28 mouse cellular contexts compared by ENCODE assay signal in the genomic region with DNA sequence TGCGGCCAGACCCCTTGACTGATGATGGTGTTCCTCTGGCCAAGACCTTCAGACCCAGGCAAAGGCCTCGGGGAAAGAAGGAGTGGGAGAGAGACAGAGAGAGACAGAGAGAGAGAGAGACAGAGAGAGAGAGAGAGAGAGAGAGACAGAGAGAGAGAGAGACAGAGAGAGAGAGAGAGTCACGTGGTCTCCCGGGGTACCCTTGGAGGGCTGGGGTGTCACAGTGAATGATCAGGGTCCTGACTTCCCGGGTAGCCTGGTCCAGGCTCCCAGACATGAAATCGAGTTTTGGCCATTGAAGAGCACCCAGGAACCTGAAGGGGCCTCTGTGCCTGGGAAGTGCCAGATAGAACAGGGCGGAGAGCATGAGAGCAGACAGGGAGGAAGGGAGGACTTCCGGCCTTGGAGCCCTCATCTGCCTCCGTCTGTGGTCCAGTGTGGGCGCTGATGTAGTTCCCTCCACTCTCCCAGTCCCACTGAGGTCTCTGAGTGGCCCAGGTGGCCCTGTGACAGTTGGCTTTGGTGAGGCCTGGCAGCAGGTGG. TPM values are rescaled to one million over a fixed set of nuclear protein-coding genes. Genes with fewer than 3 reads are reported as not detected.
DNase-seq lines count a peak whose midpoint lies in the region; ATAC-seq and TF ChIP-seq lines count a peak whose summit lies in the region.
"Had no signal": no experiment of that assay in that cellular context is flagged by ENCODE, and none has a peak within 500 bp of the region (broad histone marks: within the 10 kb centered on the region; RNA-seq: fewer than 3 reads in every experiment).

No protein-coding gene starts in this region.

- no peak overlapping the region for H3K4me2 ChIP-seq in heart, embryonic 12.5 days
- no peak overlapping the region for H3K4me2 ChIP-seq in midbrain, postnatal 0 days (ENCODE audit: low read depth, low read length, poor library complexity, severe bottlenecking)
- H3K4me2 ChIP-seq in hindbrain, embryonic 13.5 days = no peak overlapping the region
- no peak overlapping the region for H3K4me2 ChIP-seq in midbrain, embryonic 15.5 days
- H3K4me2 ChIP-seq: intestine, embryonic 15.5 days had no signal

- peaks cover 3% of the 10 kb centered on the region; the same call in 1 of the 2 replicates for H3K36me3 ChIP-seq in heart, embryonic 12.5 days
- peaks cover 88% of the 10 kb centered on the region for H3K36me3 ChIP-seq in midbrain, embryonic 10.5 days
- H3K36me3 ChIP-seq in midbrain, postnatal 0 days (ENCODE audit: insufficient read depth, low read length) = peaks cover 40% of the 10 kb centered on the region
- H3K36me3 ChIP-seq in hindbrain, embryonic 13.5 days = peaks cover 52% of the 10 kb centered on the region
- peaks cover 9% of the 10 kb centered on the region; the same call in 1 of the 2 replicates for H3K36me3 ChIP-seq in midbrain, embryonic 15.5 days (replicated peaks)

- no peaks in the 10 kb centered on the region for H3K9me3 ChIP-seq in heart, embryonic 12.5 days (replicated peaks)
- H3K9me3 ChIP-seq in midbrain, embryonic 10.5 days (replicated peaks) = no peaks in the 10 kb centered on the region
- no peaks in the 10 kb centered on the region for H3K9me3 ChIP-seq in midbrain, postnatal 0 days (ENCODE audit: low read length)
- H3K9me3 ChIP-seq in hindbrain, embryonic 13.5 days = no peaks in the 10 kb centered on the region
- H3K9me3 ChIP-seq in midbrain, embryonic 15.5 days = no peaks in the 10 kb centered on the region
- H3K9me3 ChIP-seq: intestine, embryonic 15.5 days had no signal

- H3K4me1 ChIP-seq in heart, embryonic 12.5 days (replicated peaks) = peaks cover 28% of the 10 kb centered on the region
- peaks cover 39% of the 10 kb centered on the region for H3K4me1 ChIP-seq in midbrain, embryonic 10.5 days
- no peaks in the 10 kb centered on the region for H3K4me1 ChIP-seq in midbrain, postnatal 0 days (ENCODE audit: insufficient read depth, low read length)
- H3K4me1 ChIP-seq in hindbrain, embryonic 13.5 days (replicated peaks) = peaks cover 30% of the 10 kb centered on the region
- peaks cover 30% of the 10 kb centered on the region for H3K4me1 ChIP-seq in midbrain, embryonic 15.5 days

- peaks cover 16% of the 10 kb centered on the region for H3K27me3 ChIP-seq in heart, embryonic 12.5 days (replicated peaks)
- H3K27me3 ChIP-seq in midbrain, embryonic 10.5 days (ENCODE audit: low read depth, poor library complexity, severe bottlenecking) = no peaks in the 10 kb centered on the region
- no peaks in the 10 kb centered on the region for H3K27me3 ChIP-seq in midbrain, postnatal 0 days (ENCODE audit: insufficient read depth, low read length)
- H3K27me3 ChIP-seq in hindbrain, embryonic 13.5 days = no peaks in the 10 kb centered on the region
- H3K27me3 ChIP-seq in midbrain, embryonic 15.5 days (replicated peaks) = no peaks in the 10 kb centered on the region
- H3K27me3 ChIP-seq: intestine, embryonic 15.5 days had no signal

- H3K9ac ChIP-seq in heart, embryonic 12.5 days = no peak overlapping the region
- no peak overlapping the region for H3K9ac ChIP-seq in midbrain, postnatal 0 days (replicated peaks; ENCODE audit: low read length, poor library complexity, severe bottlenecking)
- H3K9ac ChIP-seq in hindbrain, embryonic 13.5 days = no peak overlapping the region
- H3K9ac ChIP-seq in midbrain, embryonic 15.5 days = no peak overlapping the region
- H3K9ac ChIP-seq: intestine, embryonic 15.5 days; liver, embryonic 14.5 days had no signal

- H3K27ac ChIP-seq in heart, embryonic 12.5 days (ENCODE audit: poor library complexity, severe bottlenecking) = peak overlapping the region; percentile 17; the same call in 1 of the 2 replicates
- H3K27ac ChIP-seq in midbrain, embryonic 10.5 days (replicated peaks) = peak overlapping the region; percentile 17; the same call in 1 of the 2 replicates
- no peak overlapping the region for H3K27ac ChIP-seq in midbrain, postnatal 0 days (ENCODE audit: low read depth, low read length)
- H3K27ac ChIP-seq in hindbrain, embryonic 13.5 days = 0 out of 2 replicates have a peak overlapping the region, but pooled peaks have one; percentile 80
- H3K27ac ChIP-seq in midbrain, embryonic 15.5 days = peak overlapping the region; percentile 77; the same call in 1 of the 2 replicates
- H3K27ac ChIP-seq: heart, adult 2 months; intestine, embryonic 15.5 days; liver, embryonic 14.5 days had no signal

- no peak for DNase-seq in heart, adult 18-20 months
- no peak for DNase-seq in midbrain, embryonic 10.5 days (ENCODE audit: low spot score)
- no peak for DNase-seq in midbrain, postnatal 0 days (ENCODE audit: low spot score)
- no peak for DNase-seq in layer of hippocampus, adult 8-10 months (ENCODE audit: low spot score in 2 of 2)
- DNase-seq: B cell, adult 2 months; cerebellum, adult 2 months; cerebellum, postnatal 36 days; gastrocnemius, postnatal 14 days; heart, adult 2 months; kidney, postnatal 36 days; right cerebral cortex, postnatal 14 days; spleen, adult 18-20 months; thymus, postnatal 4 days had no signal

- no peak for ATAC-seq in heart, embryonic 12.5 days (ENCODE audit: insufficient number of reproducible peaks, low FRiP score)
- no peak for ATAC-seq in midbrain, postnatal 0 days (ENCODE audit: low FRiP score)
- no peak for ATAC-seq in hindbrain, embryonic 13.5 days (ENCODE audit: low FRiP score)
- no peak for ATAC-seq in midbrain, embryonic 15.5 days (replicated peaks)
- ATAC-seq: intestine, embryonic 15.5 days; lung, postnatal 0 days had no signal

- no peak overlapping the region for H3K4me3 ChIP-seq in heart, embryonic 12.5 days
- H3K4me3 ChIP-seq in midbrain, embryonic 10.5 days = no peak overlapping the region
- no peak overlapping the region for H3K4me3 ChIP-seq in midbrain, postnatal 0 days (ENCODE audit: low read depth, low read length)
- no peak overlapping the region for H3K4me3 ChIP-seq in hindbrain, embryonic 13.5 days
- H3K4me3 ChIP-seq in midbrain, embryonic 15.5 days = no peak overlapping the region
- H3K4me3 ChIP-seq: heart, adult 2 months; intestine, embryonic 15.5 days; myocyte had no signal

- 72% methylated on average over 10 of the region's 10 CpGs for WGBS in heart, embryonic 12.5 days
- 91% methylated on average over 10 of the region's 10 CpGs for WGBS in midbrain, embryonic 10.5 days
- 88% methylated on average over 10 of the region's 10 CpGs for WGBS in midbrain, postnatal 0 days
- 93% methylated on average over 10 of the region's 10 CpGs for WGBS in hindbrain, embryonic 13.5 days
- WGBS in midbrain, embryonic 15.5 days = 91% methylated on average over 10 of the region's 10 CpGs

- no peak for TF ChIP-seq CTCF in midbrain, postnatal 0 days (IDR thresholded peaks at IDR 0.05)

RNA-seq across cellular contexts. Expression of gene Lactbl1, which starts 31.3 kb away (rescaled TPM):
- polyA plus RNA-seq in heart, embryonic 12.5 days (2016; fragmentation: Nextera tagmentation; extraction: Ambion mirVana) = not detected in 2 replicates
- not detected for total RNA-seq in heart, adult 18-20 months (2021)
- 0.06 TPM in 1 of 2 replicates, not detected in the other for polyA plus RNA-seq in midbrain, embryonic 10.5 days (2016; fragmentation: Nextera tagmentation; extraction: Ambion mirVana)
- total RNA-seq in midbrain, postnatal 0 days (2014; rRNA removed) = 0.93 TPM in 1 of 2 replicates, not detected in the other
- 0.09 TPM in 1 of 2 replicates, not detected in the other for polyA plus RNA-seq in midbrain, postnatal 0 days (2015; fragmentation: Nextera tagmentation; extraction: Ambion mirVana)
- 0.06 TPM in 1 of 2 replicates, not detected in the other for polyA plus RNA-seq in hindbrain, embryonic 13.5 days (2015; fragmentation: Nextera tagmentation; extraction: Ambion mirVana)
- 0.10 and 0.11 TPM in 2 replicates for polyA plus RNA-seq in midbrain, embryonic 15.5 days (2015; fragmentation: Nextera tagmentation; extraction: Ambion mirVana)
- under 1 TPM in 1 of 4 experiments, not detected in 3; 0.17 TPM for total RNA-seq in layer of hippocampus, adult 8-10 months (2022)
- total RNA-seq: adrenal gland, adult 18-20 months; adrenal gland, postnatal 4 days; gastrocnemius, postnatal 14 days; heart, adult 2 months; heart, postnatal 25 days; neutrophil, adult 5-6 weeks had no signal
- polyA plus RNA-seq: forebrain, embryonic 11.5 days; intestine, embryonic 15.5 days; kidney, embryonic 14.5 days; limb, embryonic 11.5 days; liver, embryonic 14.5 days; lung, postnatal 0 days; myocyte had no signal

RNA-seq across cellular contexts. Expression of gene Tex46, which starts 43.5 kb away (rescaled TPM):
- polyA plus RNA-seq in heart, embryonic 12.5 days (2016; fragmentation: Nextera tagmentation; extraction: Ambion mirVana) = not detected in 2 replicates
- not detected for total RNA-seq in heart, adult 18-20 months (2021)
- polyA plus RNA-seq in midbrain, embryonic 10.5 days (2016; fragmentation: Nextera tagmentation; extraction: Ambion mirVana) = not detected in 2 replicates
- total RNA-seq in midbrain, postnatal 0 days (2014; rRNA removed) = not detected in 2 replicates
- not detected in 2 replicates for polyA plus RNA-seq in midbrain, postnatal 0 days (2015; fragmentation: Nextera tagmentation; extraction: Ambion mirVana)
- polyA plus RNA-seq in hindbrain, embryonic 13.5 days (2015; fragmentation: Nextera tagmentation; extraction: Ambion mirVana) = not detected in 2 replicates
- not detected in 2 replicates for polyA plus RNA-seq in midbrain, embryonic 15.5 days (2015; fragmentation: Nextera tagmentation; extraction: Ambion mirVana)
- not detected for total RNA-seq in layer of hippocampus, adult 8-10 months (2022)
- total RNA-seq: adrenal gland, adult 18-20 months; adrenal gland, postnatal 4 days; gastrocnemius, postnatal 14 days; heart, adult 2 months; heart, postnatal 25 days; layer of hippocampus, postnatal 14 days; neutrophil, adult 5-6 weeks had no signal
- polyA plus RNA-seq: cerebellum, adult 2 months; forebrain, embryonic 11.5 days; heart, adult 2 months; intestine, embryonic 15.5 days; kidney, embryonic 14.5 days; limb, embryonic 11.5 days; liver, embryonic 14.5 days; lung, postnatal 0 days; myocyte had no signal

RNA-seq across cellular contexts. Expression of gene Kdm1a, which starts 51.2 kb away (rescaled TPM):
- 46.4 and 48.3 TPM in 2 replicates for polyA plus RNA-seq in heart, embryonic 12.5 days (2016; fragmentation: Nextera tagmentation; extraction: Ambion mirVana)
- total RNA-seq in heart, adult 18-20 months (2021) = 10 to 100 TPM; 28.2 to 30.6 TPM
- 51.4 and 55.2 TPM in 2 replicates for polyA plus RNA-seq in midbrain, embryonic 10.5 days (2016; fragmentation: Nextera tagmentation; extraction: Ambion mirVana)
- 147 and 183 TPM in 2 replicates for total RNA-seq in midbrain, postnatal 0 days (2014; rRNA removed)
- 40.7 and 47.7 TPM in 2 replicates for polyA plus RNA-seq in midbrain, postnatal 0 days (2015; fragmentation: Nextera tagmentation; extraction: Ambion mirVana)
- polyA plus RNA-seq in hindbrain, embryonic 13.5 days (2015; fragmentation: Nextera tagmentation; extraction: Ambion mirVana) = 80.7 and 80.8 TPM in 2 replicates
- polyA plus RNA-seq in midbrain, embryonic 15.5 days (2015; fragmentation: Nextera tagmentation; extraction: Ambion mirVana) = 69.9 and 70.7 TPM in 2 replicates
- 10 to 100 TPM; 82.6 to 91.3 (median 86.1) TPM for total RNA-seq in layer of hippocampus, adult 8-10 months (2022)
